Mouse (Mus musculus) C2C12 (cell line): ENCODE data around the gene Rtn4r.

ENCODE experiments used
- CEBPB ChIP-seq: IDR thresholded peaks from one replicate; pipeline ENCODE4 v1.6.1; 2011; ENCODE audit warnings: low read depth, mild to moderate bottlenecking, control low read depth, moderate library complexity
- FOSL1 ChIP-seq: IDR thresholded peaks from one replicate; pipeline ENCODE4 v1.8.0; 2011; ENCODE audit warnings: mild to moderate bottlenecking, low read length; ENCODE audit not compliant: poor library complexity, insufficient read depth, severe bottlenecking

- TF ChIP-seq CEBPB (no peak), FOSL1 (no peak)
These were observed 33.7 kb downstream of the Rtn4r start for GRCm38 (mm10) chr16:18161190-18161589.
